Mouse (Mus musculus) E14TG2a.4 (cell line): ENCODE data around the gene Slc31a2.

ENCODE experiments used
- CTCF ChIP-seq: conservative IDR thresholded peaks from 2 replicates; pipeline ENCODE4 v1.5.1; 2014; ENCODE audit warnings: low read length
- NANOG ChIP-seq: IDR thresholded peaks from 2 replicates; pipeline ENCODE4 v1.6.1; 2014; ENCODE audit warnings: borderline replicate concordance, low read length, mixed read lengths

DNA sequence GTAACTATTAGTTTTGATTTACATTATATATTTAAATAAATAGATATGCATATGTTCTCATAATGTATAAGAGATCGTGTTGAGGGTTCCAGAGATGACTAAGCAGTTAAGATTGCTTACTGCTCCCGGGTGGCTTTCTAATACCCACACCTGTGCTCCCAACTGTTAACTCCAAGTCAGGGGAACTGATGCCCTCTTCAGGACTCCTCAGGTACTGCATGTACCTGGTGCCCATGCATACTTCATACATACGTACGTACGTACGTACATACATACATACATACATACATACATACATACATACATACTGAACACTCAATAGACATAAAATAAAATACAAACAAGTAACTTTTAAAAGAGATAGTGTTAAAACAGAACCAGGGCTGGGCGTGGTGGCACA, 32.9 kb upstream of the Slc31a2 start:
- TF ChIP-seq CTCF = peak; percentile 81
- TF ChIP-seq NANOG = no peak
